Mouse (Mus musculus) heart, embryonic 11.5 days (tissue): Measurements from ENCODE around the gene Tcf7l2. TPM values are rescaled to one million over a fixed set of nuclear protein-coding genes. Genes with fewer than 3 reads are reported as not detected.

Experiments used
- ATAC-seq: fragments of 200-750 bp; cut with Nextera tagmentation; replicated peaks from 2 replicates; pipeline ENCODE4 v1.8.0; 2017; ENCODE audit warnings: moderate library complexity; ENCODE audit not compliant: insufficient number of reproducible peaks, low FRiP score, low TSS enrichment
- H3K27ac ChIP-seq: fragments of 300-500 bp; sonication (generic); 2 replicates; pipeline ENCODE4 v1.5.1; 2014; ENCODE audit warnings: mild to moderate bottlenecking, low read depth, low read length
- H3K27me3 ChIP-seq: fragments of 300-500 bp; sonication (generic); 2 replicates; pipeline ENCODE4 v1.6.1; 2014; ENCODE audit warnings: mild to moderate bottlenecking, low read length, mixed read lengths; ENCODE audit not compliant: control insufficient read depth, insufficient read depth
- H3K36me3 ChIP-seq: fragments of 300-500 bp; sonication (generic); 2 replicates; pipeline ENCODE4 v1.6.1; 2014; ENCODE audit warnings: mild to moderate bottlenecking, low read length, moderate library complexity, mixed read lengths; ENCODE audit not compliant: control insufficient read depth, insufficient read depth
- H3K4me1 ChIP-seq: fragments of 300-500 bp; sonication (generic); 2 replicates; pipeline ENCODE4 v1.6.1; 2014; ENCODE audit warnings: low read length; ENCODE audit not compliant: control insufficient read depth, insufficient read depth
- H3K4me2 ChIP-seq: fragments of 300-500 bp; sonication (generic); 2 replicates; pipeline ENCODE4 v1.6.1; 2014; ENCODE audit warnings: mild to moderate bottlenecking, moderate library complexity
- H3K4me3 ChIP-seq: fragments of 300-500 bp; sonication (generic); 2 replicates; pipeline ENCODE4 v1.5.1; 2014; ENCODE audit warnings: low read depth, low read length
- H3K9ac ChIP-seq: fragments of 300-500 bp; sonication (generic); 2 replicates; pipeline ENCODE4 v1.6.1; 2014; ENCODE audit warnings: mild to moderate bottlenecking, low read depth, low read length, moderate library complexity
- H3K9me3 ChIP-seq: fragments of 300-500 bp; sonication (generic); replicated peaks from 2 replicates; pipeline ENCODE4 v1.6.1; 2016; ENCODE audit warnings: low read length; ENCODE audit not compliant: control insufficient read depth
- WGBS: fragments of 180-500 bp; shearing (Covaris S2); extraction: QIAGEN DNeasy Blood & Tissue Kit; methylation state at CpG from one replicate; pipeline ENCODE4 v1.1.7; 2014; ENCODE audit not compliant: insufficient replicate concordance; 5-methylcytosine and 5-hydroxymethylcytosine counted together
- polyA plus RNA-seq: library from polyadenylated mRNA; unstranded; fragments of >200 nt; fragmentation: Nextera tagmentation; extraction: Ambion mirVana; gene quantifications from 2 replicates; pipeline ENCODE4 v1.2.1, GENCODE M21; 2014

The Tcf7l2 gene
- polyA plus RNA-seq, 1 experiment from 2014 or later = 82.0 TPM

- Histone ChIP-seq H3K9ac (no peak overlapping the region), H3K4me2 (no peak overlapping the region), H3K9me3 (no peaks in the 10 kb centered on the region), H3K36me3 (no peaks in the 10 kb centered on the region), H3K27ac (no peak overlapping the region), H3K4me1 (peaks cover 34% of the 10 kb centered on the region), H3K4me3 (no peak overlapping the region), H3K27me3 (no peaks in the 10 kb centered on the region)
- no peak for ATAC-seq
- WGBS = 69% methylated on average over 3 of the region's 3 CpGs
These were observed 120.9 kb downstream of the Tcf7l2 start for GRCm38 (mm10) chr19:55862559-55862958.

GRCm38 (mm10) chr19:55865049-55865448 lies 123.4 kb downstream of the Tcf7l2 start:
- WGBS = 82% methylated on average over 2 of the region's 2 CpGs
- Histone ChIP-seq H3K9me3 (no peaks in the 10 kb centered on the region), H3K27me3 (no peaks in the 10 kb centered on the region), H3K4me2 (no peak overlapping the region), H3K9ac (no peak overlapping the region), H3K4me3 (no peak overlapping the region), H3K27ac (peak overlapping the region; percentile 67; the same call in 1 of the 2 replicates), H3K36me3 (no peaks in the 10 kb centered on the region), H3K4me1 (peaks cover 40% of the 10 kb centered on the region)
- no peak for ATAC-seq

DNA sequence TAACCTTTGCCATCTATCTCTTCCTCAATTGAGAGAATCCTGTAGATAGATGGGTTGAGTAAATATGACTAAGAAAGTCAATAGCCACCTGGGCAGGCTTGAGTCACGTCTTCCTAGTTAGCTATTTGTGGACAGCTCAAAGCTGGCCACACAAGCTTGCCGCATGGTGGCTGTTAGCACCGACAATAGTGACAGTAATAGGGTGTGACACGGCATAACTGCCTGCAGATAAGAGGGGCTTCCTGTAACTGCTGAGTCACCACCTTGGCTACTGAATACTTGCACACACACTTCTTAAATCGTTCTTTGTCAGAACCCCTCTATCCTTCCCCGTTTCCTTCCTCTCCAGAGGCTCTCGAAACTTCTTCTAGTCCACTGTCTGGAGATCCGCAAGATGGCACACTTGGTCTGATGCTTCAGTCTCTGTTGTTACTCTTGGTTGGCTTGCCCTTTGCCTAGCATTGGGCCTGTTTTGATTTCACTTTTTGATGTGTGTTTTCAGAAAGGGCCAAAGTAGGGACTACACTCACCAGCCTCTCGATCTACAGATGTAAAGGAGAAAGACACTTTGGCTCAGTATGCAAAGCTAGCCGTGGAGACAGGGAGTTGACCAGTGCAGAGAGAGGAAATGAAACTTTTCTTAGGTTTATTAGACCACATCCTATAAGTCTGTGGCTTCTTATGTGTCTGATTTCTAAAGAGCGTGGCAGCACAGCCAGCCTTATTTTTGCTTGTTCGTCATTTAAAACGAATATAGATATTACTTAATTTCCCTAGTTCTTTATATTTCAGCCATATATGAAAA lies 124.4 kb downstream of the Tcf7l2 start:
- H3K9me3 ChIP-seq = no peaks in the 10 kb centered on the region

GRCm38 (mm10) chr19:55867255-55867654 lies 125.6 kb downstream of the Tcf7l2 start:
- peak; percentile 55 for ATAC-seq
- Histone ChIP-seq H3K9me3 (no peaks in the 10 kb centered on the region), H3K4me1 (peaks cover 22% of the 10 kb centered on the region), H3K9ac (no peak overlapping the region), H3K4me3 (no peak overlapping the region), H3K27ac (peak overlapping the region; percentile 52), H3K27me3 (no peaks in the 10 kb centered on the region), H3K4me2 (no peak overlapping the region), H3K36me3 (no peaks in the 10 kb centered on the region)
- 59% methylated on average over 6 of the region's 6 CpGs for WGBS

More for the DNA sequence above, 124.4 kb downstream of the Tcf7l2 start:
- Histone ChIP-seq H3K4me2 (no peak overlapping the region), H3K4me3 (no peak overlapping the region), H3K36me3 (no peaks in the 10 kb centered on the region), H3K9ac (no peak overlapping the region), H3K27ac (peak overlapping the region; percentile 67), H3K4me1 (peaks cover 31% of the 10 kb centered on the region), H3K27me3 (no peaks in the 10 kb centered on the region)
- WGBS = 58% methylated on average over 13 of the region's 13 CpGs
- ATAC-seq = peak; percentile 80; the same call in 1 of the 2 replicates

GRCm38 (mm10) chr19:55867905-55868304 lies 126.3 kb downstream of the Tcf7l2 start:
- WGBS = 59% methylated on average over 3 of the region's 3 CpGs
- Histone ChIP-seq H3K4me3 (no peak overlapping the region), H3K27ac (peak overlapping the region; percentile 52; the same call in 1 of the 2 replicates), H3K9ac (no peak overlapping the region), H3K4me1 (peaks cover 22% of the 10 kb centered on the region), H3K27me3 (no peaks in the 10 kb centered on the region), H3K4me2 (no peak overlapping the region), H3K9me3 (no peaks in the 10 kb centered on the region), H3K36me3 (no peaks in the 10 kb centered on the region)
- no peak for ATAC-seq

DNA sequence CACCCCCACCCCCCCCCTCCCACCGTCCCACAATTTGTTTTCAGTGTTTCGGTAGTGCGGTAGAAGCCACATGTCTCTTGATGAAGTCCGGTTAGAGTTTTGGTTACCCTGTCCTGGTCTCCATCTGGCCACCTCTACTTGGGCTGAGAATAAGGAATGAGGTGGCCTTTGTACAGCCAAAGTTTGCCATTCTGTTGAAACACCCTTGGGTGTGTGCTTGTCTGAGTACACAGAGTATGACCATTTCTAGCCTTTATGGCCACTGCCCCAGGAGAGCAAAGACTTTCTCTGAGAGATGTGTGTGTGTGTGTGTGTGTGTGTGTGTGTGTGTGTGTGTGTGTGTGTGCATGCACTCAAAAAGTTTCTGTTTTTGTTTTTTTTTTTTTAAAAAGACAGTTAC lies 127.0 kb downstream of the Tcf7l2 start:
- no peak overlapping the region for H3K27ac ChIP-seq

DNA sequence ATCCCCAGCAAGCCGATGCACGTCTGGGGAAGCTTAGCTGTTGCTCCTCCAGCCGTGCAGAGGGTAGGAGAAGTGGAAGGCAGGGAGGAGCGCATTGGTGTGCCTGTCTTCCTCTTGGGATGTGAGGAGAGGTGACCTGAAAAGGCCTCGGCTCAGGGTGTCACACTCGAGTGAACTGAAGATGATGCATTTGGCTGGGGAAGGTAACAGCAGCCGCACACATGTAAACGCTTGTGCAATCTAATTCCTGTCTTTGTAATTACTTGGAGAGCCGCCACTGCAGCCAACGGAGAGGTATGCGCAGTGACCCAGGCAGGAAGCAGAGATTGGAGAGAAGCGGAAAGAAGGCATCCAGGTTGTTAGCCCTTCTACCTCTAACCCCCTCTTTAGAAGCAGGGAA lies 129.2 kb downstream of the Tcf7l2 start:
- Histone ChIP-seq H3K9me3 (no peaks in the 10 kb centered on the region), H3K9ac (no peak overlapping the region), H3K4me3 (no peak overlapping the region), H3K4me1 (peaks cover 22% of the 10 kb centered on the region), H3K27ac (no peak overlapping the region), H3K36me3 (no peaks in the 10 kb centered on the region), H3K4me2 (no peak overlapping the region), H3K27me3 (no peaks in the 10 kb centered on the region)
- no peak for ATAC-seq
- 78% methylated on average over 12 of the region's 12 CpGs for WGBS

More for the DNA sequence above, 127.0 kb downstream of the Tcf7l2 start:
- H3K27me3 ChIP-seq = no peaks in the 10 kb centered on the region
- H3K36me3 ChIP-seq = no peaks in the 10 kb centered on the region
- 84% methylated on average over 4 of the region's 4 CpGs for WGBS
- peaks cover 22% of the 10 kb centered on the region for H3K4me1 ChIP-seq
- H3K9me3 ChIP-seq = no peaks in the 10 kb centered on the region
- H3K4me3 ChIP-seq = no peak overlapping the region
- ATAC-seq = no peak
- H3K4me2 ChIP-seq = no peak overlapping the region
- no peak overlapping the region for H3K9ac ChIP-seq

DNA sequence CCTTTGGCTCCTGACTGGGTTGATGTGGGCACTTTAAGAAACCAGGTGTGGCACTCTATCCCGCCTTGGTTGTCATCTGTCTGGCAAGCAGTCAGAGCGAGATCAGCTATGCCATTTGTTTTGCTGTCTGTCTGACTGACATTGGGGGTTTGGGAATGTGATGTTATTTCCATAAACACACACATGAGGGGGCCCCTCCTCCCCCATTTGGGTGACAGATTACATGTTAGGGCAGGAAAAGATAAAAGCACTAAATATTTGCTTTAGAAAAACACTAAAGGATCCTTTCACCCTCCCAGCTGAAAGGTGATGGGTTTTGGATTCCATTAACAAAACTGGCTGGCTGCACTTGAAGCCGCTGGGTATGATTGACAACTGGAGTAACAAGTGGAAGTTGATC lies 129.9 kb downstream of the Tcf7l2 start:
- WGBS = 70% methylated on average over 3 of the region's 3 CpGs
- Histone ChIP-seq H3K4me1 (peaks cover 23% of the 10 kb centered on the region), H3K4me3 (no peak overlapping the region), H3K9ac (no peak overlapping the region), H3K27me3 (no peaks in the 10 kb centered on the region), H3K4me2 (no peak overlapping the region), H3K36me3 (no peaks in the 10 kb centered on the region), H3K9me3 (no peaks in the 10 kb centered on the region), H3K27ac (no peak overlapping the region)
- ATAC-seq = no peak

GRCm38 (mm10) chr19:55873221-55873620 lies 131.6 kb downstream of the Tcf7l2 start:
- ATAC-seq = no peak
- no peaks in the 10 kb centered on the region for H3K36me3 ChIP-seq
- no peak overlapping the region for H3K4me3 ChIP-seq
- H3K9me3 ChIP-seq = no peaks in the 10 kb centered on the region
- H3K4me2 ChIP-seq = no peak overlapping the region
- no peaks in the 10 kb centered on the region for H3K27me3 ChIP-seq
- peaks cover 11% of the 10 kb centered on the region for H3K4me1 ChIP-seq
- no peak overlapping the region for H3K9ac ChIP-seq
- H3K27ac ChIP-seq = no peak overlapping the region
- WGBS = 84% methylated on average over 3 of the region's 3 CpGs
